Mouse (Mus musculus) kidney, adult 2 months (tissue): Measurements from ENCODE around the gene Tbx6.

Experiments
- CTCF ChIP-seq: fragments of 200-500 bp; conservative IDR thresholded peaks from 2 replicates; pipeline ENCODE4 v1.5.1; 2011; ENCODE audit warnings: low read depth, mild to moderate bottlenecking, control low read depth, low read length, moderate library complexity, mixed read lengths; ENCODE audit not compliant: insufficient read depth, insufficient read length
- POLR2A ChIP-seq: fragments of 200-500 bp; IDR thresholded peaks from one replicate; pipeline ENCODE4 v1.6.1; 2011; ENCODE audit warnings: low read depth, low read length, control low read depth

DNA sequence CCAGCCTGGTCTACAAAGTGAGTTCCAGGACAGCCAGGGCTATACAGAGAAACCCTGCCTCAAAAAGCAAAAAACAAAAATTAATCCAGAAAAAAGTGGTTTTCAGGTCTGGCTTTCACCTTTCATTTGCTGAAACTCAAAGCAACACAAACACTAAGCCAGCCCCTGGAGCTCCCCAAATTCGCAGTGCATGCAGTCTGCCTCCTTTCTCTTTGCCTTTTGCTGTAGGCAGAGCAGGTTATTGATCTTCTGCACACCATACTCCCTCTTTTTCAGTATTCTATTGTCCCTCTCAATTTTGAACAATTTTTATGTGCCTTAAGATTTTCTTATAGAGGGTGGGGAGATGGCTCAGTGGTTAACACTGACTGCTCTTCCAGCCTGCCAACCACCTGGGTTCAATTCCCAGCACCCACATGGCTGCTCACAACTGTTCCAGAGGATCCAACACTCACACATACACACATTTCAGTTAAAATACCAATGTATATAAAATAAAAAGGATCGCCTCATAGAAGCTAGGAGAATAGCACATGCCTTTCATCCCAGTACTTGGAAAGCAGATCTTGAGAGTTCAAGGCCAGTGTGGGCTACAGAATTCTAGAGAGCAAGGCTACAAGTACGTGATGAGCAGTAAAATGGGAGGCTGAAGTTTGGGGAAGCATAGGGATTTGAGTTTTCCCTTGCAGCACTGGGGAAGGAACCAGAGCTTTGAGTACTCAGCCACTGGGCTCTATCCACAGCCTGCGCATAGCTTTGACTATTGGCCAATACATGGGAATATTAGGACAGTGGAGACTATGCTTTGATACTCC lies 12.4 kb downstream of the Tbx6 start:
- TF ChIP-seq POLR2A = no peak
- no peak for TF ChIP-seq CTCF
